Mouse (Mus musculus): ENCODE results near the gene Mylpf. TPM values are rescaled to one million over a fixed set of nuclear protein-coding genes. Genes with fewer than 3 reads are reported as not detected.

Mylpf gene
- total and polyA plus RNA-seq, 2 experiments from 2014 or later, result 5.4 TPM; not detected in 1

DNA sequence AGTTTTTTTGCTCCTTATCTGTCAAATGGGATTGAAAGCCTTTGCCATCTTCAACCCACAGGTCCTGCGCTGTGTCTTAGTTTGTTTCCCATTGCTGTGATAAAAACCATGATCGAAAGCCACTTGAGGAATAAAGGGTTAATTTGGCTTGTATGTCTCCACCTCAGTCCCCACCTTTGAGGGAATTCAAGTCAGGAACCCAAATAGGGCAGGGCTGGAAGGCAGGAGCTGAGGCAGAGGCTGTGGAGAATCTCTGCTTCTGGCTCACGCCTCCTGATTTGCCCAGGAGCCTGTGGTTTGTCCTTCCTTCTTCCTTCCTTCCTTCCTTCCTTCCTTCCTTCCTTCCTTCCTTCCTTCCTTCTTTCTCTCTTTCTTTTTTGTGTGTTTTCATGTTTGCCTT is 14.4 kb downstream of the Mylpf start:
- WGBS, result 92% methylated on average over 3 of the region's 3 CpGs
- no peak for ATAC-seq (ENCODE audit: insufficient read depth, low read depth)

DNA sequence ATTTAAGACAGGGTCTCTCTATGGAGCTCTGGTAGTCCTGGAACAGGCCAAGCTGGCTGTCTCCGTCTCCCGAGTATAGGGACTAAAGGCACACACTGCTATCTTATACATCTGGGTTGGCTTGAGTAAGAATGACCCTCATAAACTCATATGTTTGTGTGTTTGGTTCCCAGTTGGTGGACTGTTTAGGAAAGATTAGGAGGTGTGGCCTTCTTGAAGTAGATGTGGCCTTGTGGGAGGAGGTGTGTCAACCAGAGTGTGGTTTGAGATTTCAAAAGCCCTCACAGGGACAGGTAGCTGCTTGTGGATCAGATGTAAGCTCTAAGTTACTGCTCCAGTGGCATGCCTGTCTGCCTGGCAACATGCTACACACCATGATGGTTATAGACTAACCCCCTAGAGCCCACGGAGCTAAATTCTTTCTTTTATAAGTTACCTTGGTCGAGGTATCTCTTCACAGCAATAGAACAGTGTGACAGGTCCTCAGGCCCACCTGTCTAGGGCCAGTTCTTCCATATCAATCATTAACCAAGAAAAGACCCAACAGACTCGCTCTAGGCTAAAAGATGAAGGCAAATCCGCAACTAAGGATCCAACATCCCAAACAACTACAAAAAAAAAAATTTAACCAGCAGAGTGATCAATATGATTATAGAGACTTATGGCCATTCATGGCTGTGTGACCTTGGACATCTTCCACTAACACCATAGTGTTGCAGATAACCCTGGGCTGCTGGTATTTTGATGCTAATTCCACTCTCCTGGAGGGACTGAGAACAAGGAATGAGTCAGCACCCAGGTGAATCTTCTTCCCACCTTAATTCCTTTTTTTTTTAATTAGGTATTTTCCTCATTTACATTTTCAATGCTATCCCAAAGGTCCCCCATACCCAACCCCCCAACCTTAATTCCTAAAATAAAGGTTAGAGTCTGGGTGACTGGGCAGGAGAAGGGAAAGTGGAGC is 15.1 kb downstream of the Mylpf start:
- no peak overlapping the region for H3K4me3 ChIP-seq (ENCODE audit: low read depth, low read length)
- 78% methylated on average over 6 of the region's 6 CpGs for WGBS
- H3K4me2 ChIP-seq (ENCODE audit: low read depth, low read length), result no peak overlapping the region
- DNase-seq (ENCODE audit: low spot score) (no peak), ATAC-seq (ENCODE audit: insufficient read depth, low read depth) (no peak)
- no peak for TF ChIP-seq CTCF (IDR thresholded peaks at IDR 0.05; ENCODE audit: low read depth)
- TF ChIP-seq EP300 (IDR thresholded peaks at IDR 0.05; ENCODE audit: low read depth), result no peak
- no peak overlapping the region for H3K9ac ChIP-seq (replicated peaks; ENCODE audit: low read depth, low read length)
- no peak overlapping the region for H3K27ac ChIP-seq (ENCODE audit: low read depth)
- no peaks in the 10 kb centered on the region for H3K4me1 ChIP-seq (ENCODE audit: control insufficient read depth, insufficient read depth)
- no peaks in the 10 kb centered on the region for H3K36me3 ChIP-seq (replicated peaks; ENCODE audit: control insufficient read depth, insufficient read depth, low read length)
- no peaks in the 10 kb centered on the region for H3K27me3 ChIP-seq (ENCODE audit: control insufficient read depth, insufficient read depth, low read length)
- H3K9me3 ChIP-seq (replicated peaks; ENCODE audit: control insufficient read depth, low read length), result no peaks in the 10 kb centered on the region

More for the DNA sequence above, 14.4 kb downstream of the Mylpf start:
- Histone ChIP-seq H3K27ac (ENCODE audit: low read depth) (no peak overlapping the region), H3K9ac (replicated peaks; ENCODE audit: low read depth, low read length) (no peak overlapping the region), H3K4me2 (ENCODE audit: low read depth, low read length) (no peak overlapping the region), H3K4me1 (ENCODE audit: control insufficient read depth, insufficient read depth) (0 out of 2 replicates have a peak, but pooled peaks cover under 1% of the 10 kb centered on the region), H3K4me3 (ENCODE audit: low read depth, low read length) (no peak overlapping the region), H3K27me3 (ENCODE audit: control insufficient read depth, insufficient read depth, low read length) (no peaks in the 10 kb centered on the region), H3K9me3 (replicated peaks; ENCODE audit: control insufficient read depth, low read length) (no peaks in the 10 kb centered on the region), H3K36me3 (replicated peaks; ENCODE audit: control insufficient read depth, insufficient read depth, low read length) (no peaks in the 10 kb centered on the region)
- no peak for TF ChIP-seq CTCF (IDR thresholded peaks at IDR 0.05; ENCODE audit: low read depth)
- no peak for DNase-seq (ENCODE audit: low spot score)

DNA sequence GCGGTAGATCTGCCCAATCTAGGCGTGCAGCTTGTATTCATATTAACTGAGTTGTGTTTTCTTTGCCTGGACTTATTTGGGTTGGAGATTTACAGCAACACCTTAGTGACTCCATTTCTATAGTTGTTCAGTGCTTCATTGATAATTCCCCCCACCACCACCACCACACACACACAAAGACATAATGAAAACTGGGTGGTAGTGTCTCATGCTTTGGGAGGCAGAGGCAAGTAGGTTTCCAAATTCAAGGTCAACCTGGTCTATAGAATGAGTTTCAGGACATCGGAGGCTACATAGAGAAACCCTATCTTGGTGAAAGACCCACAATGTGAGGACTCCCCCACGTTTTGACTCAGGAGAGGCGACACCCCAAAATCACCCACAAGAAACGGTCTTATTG is 15.9 kb downstream of the Mylpf start:
- Histone ChIP-seq H3K36me3 (replicated peaks; ENCODE audit: control insufficient read depth, insufficient read depth, low read length) (no peaks in the 10 kb centered on the region), H3K9ac (replicated peaks; ENCODE audit: low read depth, low read length) (no peak overlapping the region), H3K4me1 (ENCODE audit: control insufficient read depth, insufficient read depth) (no peaks in the 10 kb centered on the region), H3K27me3 (ENCODE audit: control insufficient read depth, insufficient read depth, low read length) (no peaks in the 10 kb centered on the region), H3K4me2 (ENCODE audit: low read depth, low read length) (no peak overlapping the region), H3K27ac (ENCODE audit: low read depth) (no peak overlapping the region), H3K9me3 (replicated peaks; ENCODE audit: control insufficient read depth, low read length) (no peaks in the 10 kb centered on the region), H3K4me3 (ENCODE audit: low read depth, low read length) (no peak overlapping the region)
- TF ChIP-seq CTCF (IDR thresholded peaks at IDR 0.05; ENCODE audit: low read depth) (no peak), EP300 (IDR thresholded peaks at IDR 0.05; ENCODE audit: low read depth) (no peak)
- no peak for ATAC-seq (ENCODE audit: insufficient read depth, low read depth)
- no peak for DNase-seq (ENCODE audit: low spot score)
- 89% methylated on average over 6 of the region's 6 CpGs for WGBS

DNA sequence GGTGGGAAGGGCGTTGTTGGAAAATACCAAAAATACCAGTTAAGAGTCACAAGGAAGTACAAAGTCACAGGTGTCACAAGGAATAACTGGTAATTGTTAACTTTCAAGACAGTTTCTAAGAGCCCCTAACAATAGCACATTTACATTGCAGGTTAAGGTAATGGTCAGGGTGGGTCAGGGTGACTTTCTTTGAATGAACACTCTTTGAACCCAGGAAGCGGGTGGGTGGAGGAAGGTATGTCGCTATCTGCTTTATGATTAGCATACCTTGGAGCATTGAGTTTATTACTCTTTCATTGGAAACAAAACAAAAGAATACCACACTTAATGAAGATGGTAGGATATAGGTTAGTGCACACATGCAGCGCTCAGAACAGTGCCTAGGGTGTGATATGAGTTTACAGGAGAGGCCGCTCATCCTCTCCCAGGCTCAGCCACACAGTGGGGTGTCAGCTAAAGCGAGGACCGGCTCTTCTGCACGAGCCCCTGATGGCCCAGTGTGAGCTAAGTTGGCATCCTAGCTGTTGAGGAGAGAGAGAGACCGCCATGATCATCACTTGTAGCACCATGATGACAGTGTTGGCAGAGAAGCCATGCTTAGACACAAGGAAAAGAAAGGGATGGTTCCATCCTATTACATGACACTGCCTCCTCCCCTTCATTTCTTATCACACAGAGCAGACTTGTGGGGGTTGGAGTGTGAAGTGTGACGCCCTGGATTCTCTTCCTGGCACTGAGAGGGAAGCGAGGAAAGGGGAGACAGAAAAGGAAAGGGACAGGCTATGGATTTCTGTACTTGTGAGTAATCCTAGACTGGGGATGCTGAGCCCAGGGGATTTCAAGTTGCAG is 16.7 kb downstream of the Mylpf start:
- ATAC-seq (ENCODE audit: insufficient read depth, low read depth), result no peak
- Histone ChIP-seq H3K9me3 (replicated peaks; ENCODE audit: control insufficient read depth, low read length) (no peaks in the 10 kb centered on the region), H3K4me1 (ENCODE audit: control insufficient read depth, insufficient read depth) (no peaks in the 10 kb centered on the region), H3K27ac (ENCODE audit: low read depth) (no peak overlapping the region), H3K4me2 (ENCODE audit: low read depth, low read length) (no peak overlapping the region), H3K9ac (replicated peaks; ENCODE audit: low read depth, low read length) (no peak overlapping the region), H3K27me3 (ENCODE audit: control insufficient read depth, insufficient read depth, low read length) (no peaks in the 10 kb centered on the region), H3K36me3 (replicated peaks; ENCODE audit: control insufficient read depth, insufficient read depth, low read length) (no peaks in the 10 kb centered on the region), H3K4me3 (ENCODE audit: low read depth, low read length) (no peak overlapping the region)
- no peak for DNase-seq (ENCODE audit: low spot score)
- TF ChIP-seq CTCF (IDR thresholded peaks at IDR 0.05; ENCODE audit: low read depth) (no peak), EP300 (IDR thresholded peaks at IDR 0.05; ENCODE audit: low read depth) (no peak)
- WGBS, result 71% methylated on average over 11 of the region's 11 CpGs

DNA sequence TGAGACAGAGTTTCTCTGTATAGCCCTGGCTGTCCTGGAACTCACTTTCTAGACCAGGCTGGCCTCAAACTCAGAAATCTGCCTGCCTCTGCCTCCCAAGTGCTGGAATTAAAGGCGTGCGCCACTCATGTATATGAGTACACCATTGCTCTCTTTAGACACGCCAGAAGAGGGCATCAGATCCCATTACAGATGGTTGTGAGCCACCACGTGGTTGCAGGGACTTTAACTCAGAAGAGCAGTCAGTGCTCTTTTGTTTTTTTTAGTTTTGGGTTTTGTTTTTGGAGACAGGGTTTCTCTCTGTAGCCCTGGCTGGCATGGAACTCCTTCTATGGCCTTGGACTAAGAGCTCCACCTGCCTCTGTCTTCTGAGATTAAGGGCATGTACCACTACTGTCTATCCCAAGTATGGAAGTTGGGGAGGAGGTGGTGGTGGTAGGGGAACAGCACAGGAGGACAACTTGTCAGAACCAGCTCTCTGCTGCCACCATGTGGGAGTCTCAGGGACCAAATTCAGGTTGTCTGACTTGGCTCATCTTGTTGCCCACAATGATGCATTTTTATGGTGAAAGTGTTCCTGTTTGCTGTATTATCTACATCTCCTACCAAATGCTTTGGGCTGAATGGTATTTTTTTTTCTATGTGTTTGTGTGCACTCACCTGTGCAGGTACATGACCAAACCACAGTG is 20.1 kb downstream of the Mylpf start:
- H3K4me3 ChIP-seq (ENCODE audit: low read depth, low read length), result no peak overlapping the region
- no peaks in the 10 kb centered on the region for H3K36me3 ChIP-seq (replicated peaks; ENCODE audit: control insufficient read depth, insufficient read depth, low read length)
- WGBS, result 59% methylated on average over 4 of the region's 4 CpGs
- peak; percentile 83 for TF ChIP-seq CTCF (IDR thresholded peaks at IDR 0.05; ENCODE audit: low read depth)
- TF ChIP-seq EP300 (IDR thresholded peaks at IDR 0.05; ENCODE audit: low read depth), result no peak
- DNase-seq (ENCODE audit: low spot score) (peak; percentile 80), ATAC-seq (ENCODE audit: insufficient read depth, low read depth) (no peak; the same call in 1 of the 2 replicates)
- H3K4me2 ChIP-seq (ENCODE audit: low read depth, low read length), result no peak overlapping the region
- no peaks in the 10 kb centered on the region for H3K9me3 ChIP-seq (replicated peaks; ENCODE audit: control insufficient read depth, low read length)
- no peak overlapping the region for H3K9ac ChIP-seq (replicated peaks; ENCODE audit: low read depth, low read length)
- no peaks in the 10 kb centered on the region for H3K27me3 ChIP-seq (ENCODE audit: control insufficient read depth, insufficient read depth, low read length)
- H3K4me1 ChIP-seq (ENCODE audit: control insufficient read depth, insufficient read depth), result peaks cover 3% of the 10 kb centered on the region
- H3K27ac ChIP-seq (ENCODE audit: low read depth), result no peak overlapping the region

Data from heart, postnatal 0 days (tissue).